In the genomic region with DNA sequence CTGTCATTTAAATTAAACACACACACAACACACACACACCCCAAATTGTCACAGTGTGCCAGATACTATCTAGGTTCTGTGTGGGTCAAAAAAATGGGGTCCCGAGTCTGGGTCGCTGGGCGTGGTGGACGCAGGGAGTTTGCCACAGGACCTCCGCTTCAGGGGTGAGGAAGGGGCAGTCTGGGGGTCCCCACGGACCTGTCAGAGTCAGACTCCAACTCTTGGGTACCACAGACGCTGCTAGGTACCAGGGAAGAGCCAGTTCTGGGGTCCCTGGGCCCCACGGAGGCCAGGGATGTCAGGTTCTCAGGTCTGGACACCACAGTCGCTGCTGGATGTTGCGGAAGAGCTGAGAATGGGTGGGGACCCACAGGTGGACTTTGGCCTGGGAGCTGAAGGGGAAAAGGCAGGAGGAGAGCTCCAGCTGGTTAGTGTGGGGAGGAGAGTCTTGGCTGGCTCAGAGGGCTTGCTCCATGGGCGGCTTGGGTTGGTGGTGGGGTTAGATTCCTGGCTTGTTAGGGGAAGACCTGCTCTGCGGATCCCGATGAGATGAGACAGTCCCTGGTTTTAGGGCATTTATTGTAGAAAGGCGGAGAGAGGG, we compare ENCODE assay signal across 20 mouse cellular contexts. TPM values are rescaled to one million over a fixed set of nuclear protein-coding genes. Genes with fewer than 3 reads are reported as not detected.
DNase-seq lines count a peak whose midpoint lies in the region; ATAC-seq and TF ChIP-seq lines count a peak whose summit lies in the region.
"Had no signal": no experiment of that assay in that cellular context is flagged by ENCODE, and none has a peak within 500 bp of the region (broad histone marks: within the 10 kb centered on the region; RNA-seq: fewer than 3 reads in every experiment).

No protein-coding gene starts in this region.

- WGBS in hindbrain, embryonic 10.5 days, result 86% methylated on average over 14 of the region's 14 CpGs
- WGBS in hindbrain, postnatal 0 days, result 88% methylated on average over 14 of the region's 14 CpGs
- 85% methylated on average over 14 of the region's 14 CpGs for WGBS in midbrain, embryonic 12.5 days
- 83% methylated on average over 14 of the region's 14 CpGs for WGBS in midbrain, embryonic 16.5 days
- WGBS in hindbrain, embryonic 16.5 days, result 88% methylated on average over 14 of the region's 14 CpGs
- WGBS in stomach, embryonic 14.5 days, result 80% methylated on average over 14 of the region's 14 CpGs

- DNase-seq in hindbrain, embryonic 10.5 days (ENCODE audit: low spot score), result no peak
- DNase-seq in hindbrain, postnatal 0 days (ENCODE audit: low spot score), result no peak
- DNase-seq in yolk sac, embryonic 10.5 days (ENCODE audit: low spot score), result no peak
- DNase-seq in c-Kit-positive CD71-positive TER-119-positive erythroid progenitor cells, embryonic 14.5 days (ENCODE audit: low spot score), result no peak
- DNase-seq: B cell, adult 2 months; cerebellum, adult 2 months; gastrocnemius, postnatal 10 days; heart, postnatal 14 days; kidney, postnatal 4 days; lung, postnatal 14 days had no signal

- H3K4me1 ChIP-seq in hindbrain, embryonic 10.5 days (replicated peaks), result peaks cover 26% of the 10 kb centered on the region
- H3K4me1 ChIP-seq in hindbrain, postnatal 0 days (ENCODE audit: insufficient read depth, low read length), result no peaks in the 10 kb centered on the region
- H3K4me1 ChIP-seq in midbrain, embryonic 12.5 days, result peaks cover 16% of the 10 kb centered on the region
- peaks cover 13% of the 10 kb centered on the region for H3K4me1 ChIP-seq in midbrain, embryonic 16.5 days (ENCODE audit: control insufficient read depth, insufficient read depth, low read length)
- H3K4me1 ChIP-seq in hindbrain, embryonic 16.5 days (ENCODE audit: control insufficient read depth, insufficient read depth, low read depth, low read length), result no peaks in the 10 kb centered on the region; the same call in 1 of the 2 replicates
- H3K4me1 ChIP-seq in stomach, embryonic 14.5 days (ENCODE audit: control insufficient read depth, insufficient read depth, low read length), result peaks cover 4% of the 10 kb centered on the region; the same call in 1 of the 2 replicates

- ATAC-seq in hindbrain, postnatal 0 days, result no peak
- no peak for ATAC-seq in midbrain, embryonic 12.5 days (ENCODE audit: low FRiP score, low read depth)
- ATAC-seq in midbrain, embryonic 16.5 days, result no peak
- 0 out of 2 replicates have a peak, but pooled peaks have one; percentile 4 for ATAC-seq in hindbrain, embryonic 16.5 days
- peak; percentile 59; the same call in 1 of the 2 replicates for ATAC-seq in stomach, embryonic 14.5 days (ENCODE audit: insufficient number of reproducible peaks, insufficient read depth, low FRiP score, low read depth)
- ATAC-seq: inflammation-experienced regulatory T-cells, adult 6 months had no signal

- H3K4me2 ChIP-seq in hindbrain, postnatal 0 days (ENCODE audit: low read depth, low read length), result no peak overlapping the region
- no peak overlapping the region for H3K4me2 ChIP-seq in midbrain, embryonic 12.5 days (replicated peaks)
- H3K4me2 ChIP-seq in midbrain, embryonic 16.5 days (ENCODE audit: low read length), result no peak overlapping the region
- no peak overlapping the region for H3K4me2 ChIP-seq in hindbrain, embryonic 16.5 days (ENCODE audit: low read length)
- H3K4me2 ChIP-seq in stomach, embryonic 14.5 days (replicated peaks; ENCODE audit: low read depth, low read length), result no peak overlapping the region
- H3K4me2 ChIP-seq: limb, embryonic 15.5 days had no signal

- H3K4me3 ChIP-seq in hindbrain, embryonic 10.5 days, result no peak overlapping the region
- no peak overlapping the region for H3K4me3 ChIP-seq in hindbrain, postnatal 0 days (ENCODE audit: low read length)
- no peak overlapping the region for H3K4me3 ChIP-seq in midbrain, embryonic 12.5 days
- H3K4me3 ChIP-seq in midbrain, embryonic 16.5 days (ENCODE audit: low read depth, low read length), result no peak overlapping the region
- H3K4me3 ChIP-seq in hindbrain, embryonic 16.5 days (ENCODE audit: low read length), result no peak overlapping the region
- no peak overlapping the region for H3K4me3 ChIP-seq in stomach, embryonic 14.5 days (ENCODE audit: low read depth, low read length)
- H3K4me3 ChIP-seq: erythroblast, embryonic 14.5 days; heart, embryonic 10.5 days; limb, embryonic 15.5 days had no signal

- TF ChIP-seq CTCF in hindbrain, postnatal 0 days (IDR thresholded peaks at IDR 0.05; ENCODE audit: low read depth), result no peak

- H3K9ac ChIP-seq in hindbrain, postnatal 0 days (replicated peaks; ENCODE audit: low read length), result no peak overlapping the region
- no peak overlapping the region for H3K9ac ChIP-seq in midbrain, embryonic 12.5 days (replicated peaks)
- no peak overlapping the region for H3K9ac ChIP-seq in midbrain, embryonic 16.5 days (ENCODE audit: low read depth, low read length)
- H3K9ac ChIP-seq in hindbrain, embryonic 16.5 days (ENCODE audit: low read depth, low read length), result no peak overlapping the region
- H3K9ac ChIP-seq in stomach, embryonic 14.5 days (replicated peaks; ENCODE audit: low read depth, low read length), result no peak overlapping the region
- H3K9ac ChIP-seq: limb, embryonic 15.5 days had no signal

- no peaks in the 10 kb centered on the region for H3K27me3 ChIP-seq in hindbrain, embryonic 10.5 days (ENCODE audit: insufficient read depth, poor library complexity, severe bottlenecking)
- no peaks in the 10 kb centered on the region for H3K27me3 ChIP-seq in hindbrain, postnatal 0 days (ENCODE audit: insufficient read depth, low read length)
- H3K27me3 ChIP-seq in midbrain, embryonic 12.5 days, result 0 out of 2 replicates have a peak, but pooled peaks cover 3% of the 10 kb centered on the region
- H3K27me3 ChIP-seq in midbrain, embryonic 16.5 days (ENCODE audit: control insufficient read depth, insufficient read depth, low read depth, low read length), result no peaks in the 10 kb centered on the region
- H3K27me3 ChIP-seq in hindbrain, embryonic 16.5 days (replicated peaks; ENCODE audit: control insufficient read depth, insufficient read depth, low read length), result no peaks in the 10 kb centered on the region
- H3K27me3 ChIP-seq in stomach, embryonic 14.5 days (ENCODE audit: control insufficient read depth, insufficient read depth, low read length), result no peaks in the 10 kb centered on the region
- H3K27me3 ChIP-seq: limb, embryonic 15.5 days had no signal

- no peaks in the 10 kb centered on the region for H3K9me3 ChIP-seq in hindbrain, embryonic 10.5 days
- H3K9me3 ChIP-seq in hindbrain, postnatal 0 days (ENCODE audit: low read length), result no peaks in the 10 kb centered on the region
- no peaks in the 10 kb centered on the region for H3K9me3 ChIP-seq in midbrain, embryonic 12.5 days
- no peaks in the 10 kb centered on the region for H3K9me3 ChIP-seq in midbrain, embryonic 16.5 days (replicated peaks; ENCODE audit: control insufficient read depth, low read length, poor library complexity, severe bottlenecking)
- H3K9me3 ChIP-seq in hindbrain, embryonic 16.5 days (ENCODE audit: control insufficient read depth, low read length), result no peaks in the 10 kb centered on the region
- no peaks in the 10 kb centered on the region for H3K9me3 ChIP-seq in stomach, embryonic 14.5 days (ENCODE audit: control insufficient read depth, low read depth, low read length)
- H3K9me3 ChIP-seq: heart, embryonic 10.5 days; limb, embryonic 15.5 days had no signal

- H3K36me3 ChIP-seq in hindbrain, embryonic 10.5 days, result no peaks in the 10 kb centered on the region
- H3K36me3 ChIP-seq in hindbrain, postnatal 0 days (ENCODE audit: insufficient read depth, low read length), result no peaks in the 10 kb centered on the region
- H3K36me3 ChIP-seq in midbrain, embryonic 12.5 days, result no peaks in the 10 kb centered on the region
- no peaks in the 10 kb centered on the region for H3K36me3 ChIP-seq in midbrain, embryonic 16.5 days (ENCODE audit: control insufficient read depth, insufficient read depth, low read length)
- no peaks in the 10 kb centered on the region for H3K36me3 ChIP-seq in hindbrain, embryonic 16.5 days (ENCODE audit: control insufficient read depth, insufficient read depth, low read length)
- H3K36me3 ChIP-seq in stomach, embryonic 14.5 days (ENCODE audit: control insufficient read depth, insufficient read depth, low read length), result no peaks in the 10 kb centered on the region
- H3K36me3 ChIP-seq: heart, embryonic 10.5 days; limb, embryonic 15.5 days had no signal

- peak overlapping the region; percentile 72 for H3K27ac ChIP-seq in hindbrain, embryonic 10.5 days
- no peak overlapping the region for H3K27ac ChIP-seq in hindbrain, postnatal 0 days
- H3K27ac ChIP-seq in midbrain, embryonic 12.5 days (replicated peaks), result peak overlapping the region; percentile 58
- no peak overlapping the region for H3K27ac ChIP-seq in midbrain, embryonic 16.5 days (ENCODE audit: low read length)
- no peak overlapping the region for H3K27ac ChIP-seq in hindbrain, embryonic 16.5 days (ENCODE audit: low read depth, low read length)
- 0 out of 2 replicates have a peak overlapping the region, but pooled peaks have one; percentile 33 for H3K27ac ChIP-seq in stomach, embryonic 14.5 days (ENCODE audit: low read length)
- H3K27ac ChIP-seq: heart, embryonic 10.5 days; limb, embryonic 15.5 days had no signal

RNA-seq across cellular contexts. Expression of a gene that starts 39.9 kb away (rescaled TPM):
- polyA plus RNA-seq in hindbrain, embryonic 10.5 days (2016; fragmentation: Nextera tagmentation; extraction: Ambion mirVana), result 2.1 and 4.5 TPM in 2 replicates
- 3.2 and 4.3 TPM in 2 replicates for total RNA-seq in hindbrain, postnatal 0 days (2014; rRNA removed)
- polyA plus RNA-seq in hindbrain, postnatal 0 days (2015; fragmentation: Nextera tagmentation; extraction: Ambion mirVana), result 1.9 and 2.4 TPM in 2 replicates
- polyA plus RNA-seq in midbrain, embryonic 12.5 days (2016; fragmentation: Nextera tagmentation; extraction: Ambion mirVana), result 6.8 and 7.7 TPM in 2 replicates
- 5.1 and 5.8 TPM in 2 replicates for polyA plus RNA-seq in midbrain, embryonic 16.5 days (2015; fragmentation: Nextera tagmentation; extraction: Ambion mirVana)
- 3.2 and 3.9 TPM in 2 replicates for polyA plus RNA-seq in hindbrain, embryonic 16.5 days (2015; fragmentation: Nextera tagmentation; extraction: Ambion mirVana)
- 0.21 and 0.39 TPM in 2 replicates for polyA plus RNA-seq in stomach, embryonic 14.5 days (2014; fragmentation: Nextera tagmentation; extraction: Ambion mirVana)
- total RNA-seq: megakaryocyte-erythroid progenitor cell, adult 5-6 weeks had no signal
- polyA plus RNA-seq: erythroblast, embryonic 14.5 days; inflammation-experienced regulatory T-cells, adult 6 months; liver, embryonic 16.5 days had no signal

Comparison
In these comparisons a context has a peak if more than half of its experiments do, and no peak if none do; other contexts are left out.
1. H3K27ac ChIP-seq: peak in hindbrain, embryonic 10.5 days (single experiment), midbrain, embryonic 12.5 days (single experiment) and stomach, embryonic 14.5 days (single experiment); none in hindbrain, postnatal 0 days (single experiment), midbrain, embryonic 16.5 days (single experiment) and hindbrain, embryonic 16.5 days (single experiment).
2. ATAC-seq: peak in hindbrain, embryonic 16.5 days (single experiment) and stomach, embryonic 14.5 days (single experiment); none in hindbrain, postnatal 0 days (single experiment), midbrain, embryonic 12.5 days (single experiment) and midbrain, embryonic 16.5 days (single experiment).